Mouse (Mus musculus): ENCODE data around the gene Actn4. TPM values are rescaled to one million over a fixed set of nuclear protein-coding genes. Genes with fewer than 3 reads are reported as not detected.

Actn4 gene
- polyA plus RNA-seq, 1 experiment from 2014 or later, result 319 TPM

GRCm38 (mm10) chr7:28956270-28956669 lies 5.9 kb downstream of the Actn4 start:
- 74% methylated on average over 1 of the region's 1 CpGs for WGBS
- peak overlapping the region; percentile 49; the same call in 1 of the 2 replicates for H3K27ac ChIP-seq

GRCm38 (mm10) chr7:28955295-28955897 lies 6.7 kb downstream of the Actn4 start:
- Histone ChIP-seq H3K36me3 (no peaks in the 10 kb centered on the region), H3K9ac (no peak overlapping the region), H3K4me3 (replicated peaks) (no peak overlapping the region), H3K27ac (peak overlapping the region; percentile 49), H3K4me1 (peaks cover 68% of the 10 kb centered on the region), H3K9me3 (no peaks in the 10 kb centered on the region), H3K27me3 (replicated peaks) (no peaks in the 10 kb centered on the region), H3K4me2 (no peak overlapping the region)
- WGBS, result 51% methylated on average over 5 of the region's 5 CpGs
- ATAC-seq (ENCODE audit: insufficient read depth, low FRiP score, low read depth), result no peak

More at GRCm38 (mm10) chr7:28956270-28956669, 5.9 kb downstream of the Actn4 start:
- Histone ChIP-seq H3K27me3 (replicated peaks) (no peaks in the 10 kb centered on the region), H3K4me2 (no peak overlapping the region), H3K4me1 (peaks cover 69% of the 10 kb centered on the region), H3K9me3 (no peaks in the 10 kb centered on the region), H3K9ac (no peak overlapping the region), H3K4me3 (replicated peaks) (no peak overlapping the region), H3K36me3 (no peaks in the 10 kb centered on the region)
- no peak for ATAC-seq (ENCODE audit: insufficient read depth, low FRiP score, low read depth)

DNA sequence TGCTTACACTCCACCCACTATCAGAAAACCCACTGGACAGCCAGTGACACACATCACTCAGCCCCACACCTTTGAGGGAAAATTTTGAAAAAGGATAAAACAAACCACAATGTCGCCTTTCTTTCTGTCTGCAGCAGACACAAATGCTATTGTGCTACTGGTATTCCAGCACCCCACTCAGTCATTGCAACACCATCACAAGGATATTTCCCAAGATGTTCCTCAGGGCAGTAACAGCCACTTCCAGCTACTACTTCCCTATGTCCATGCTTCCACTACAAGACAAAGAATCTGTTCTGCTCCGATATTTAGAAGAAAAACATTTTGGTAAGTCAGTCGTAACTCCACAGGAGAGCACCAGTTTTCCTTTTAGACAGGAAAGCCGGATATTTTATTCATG lies 7.4 kb downstream of the Actn4 start:
- 78% methylated on average over 4 of the region's 4 CpGs for WGBS
- Histone ChIP-seq H3K4me2 (no peak overlapping the region), H3K36me3 (no peaks in the 10 kb centered on the region), H3K27ac (peak overlapping the region; percentile 49), H3K4me3 (replicated peaks) (no peak overlapping the region), H3K9ac (no peak overlapping the region), H3K27me3 (replicated peaks) (no peaks in the 10 kb centered on the region), H3K4me1 (peaks cover 66% of the 10 kb centered on the region), H3K9me3 (no peaks in the 10 kb centered on the region)
- ATAC-seq (ENCODE audit: insufficient read depth, low FRiP score, low read depth), result no peak

DNA sequence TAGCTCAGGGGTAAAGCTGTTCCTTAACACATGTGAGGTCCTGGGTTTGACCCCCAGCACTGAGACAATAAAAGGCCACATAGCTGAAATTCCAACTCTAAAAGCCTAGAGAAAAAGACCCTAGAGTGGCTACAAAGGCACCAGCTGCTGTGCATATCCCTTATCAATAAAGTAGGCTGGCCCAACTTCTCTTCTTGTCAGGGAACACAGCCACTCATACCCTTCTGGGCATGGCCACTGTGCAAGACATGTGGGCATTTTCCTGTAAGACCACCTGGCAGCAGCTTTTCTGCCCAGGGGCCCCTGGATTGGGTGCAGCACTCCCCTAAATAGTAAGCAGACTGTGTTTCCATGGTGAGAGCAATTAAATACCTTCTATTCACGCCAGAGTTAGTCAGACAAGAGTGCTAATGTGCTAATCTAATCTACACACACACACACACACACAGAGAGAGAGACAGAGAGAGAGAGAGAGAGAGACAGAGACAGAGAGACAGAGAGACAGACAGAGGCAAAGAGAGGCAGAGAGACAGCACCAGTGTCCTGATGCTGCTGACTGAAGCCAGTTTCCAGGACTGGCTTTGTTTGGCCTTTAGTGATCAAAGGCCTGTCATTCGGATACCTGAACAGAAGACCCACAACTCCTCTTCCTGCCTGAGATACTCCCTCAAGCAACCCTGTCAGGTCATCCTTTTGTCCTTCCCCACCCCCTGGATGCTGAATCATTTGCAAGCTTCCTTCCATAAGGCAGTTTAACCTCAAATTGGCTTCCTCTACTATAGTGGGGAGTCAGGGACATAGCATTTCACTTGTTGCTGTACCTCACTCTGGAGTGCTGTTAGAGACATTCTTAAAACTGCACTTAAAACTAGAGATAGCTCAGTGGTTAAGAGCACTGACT lies 8.4 kb downstream of the Actn4 start:
- Histone ChIP-seq H3K36me3 (no peaks in the 10 kb centered on the region), H3K4me3 (replicated peaks) (no peak overlapping the region), H3K27me3 (replicated peaks) (no peaks in the 10 kb centered on the region), H3K9me3 (no peaks in the 10 kb centered on the region), H3K4me1 (peaks cover 65% of the 10 kb centered on the region), H3K4me2 (peak overlapping the region; percentile 19; the same call in 1 of the 2 replicates), H3K27ac (peak overlapping the region; percentile 86), H3K9ac (no peak overlapping the region)
- WGBS, result 13% methylated on average over 2 of the region's 2 CpGs
- peak; percentile 44; the same call in 1 of the 2 replicates for ATAC-seq (ENCODE audit: insufficient read depth, low FRiP score, low read depth)

DNA sequence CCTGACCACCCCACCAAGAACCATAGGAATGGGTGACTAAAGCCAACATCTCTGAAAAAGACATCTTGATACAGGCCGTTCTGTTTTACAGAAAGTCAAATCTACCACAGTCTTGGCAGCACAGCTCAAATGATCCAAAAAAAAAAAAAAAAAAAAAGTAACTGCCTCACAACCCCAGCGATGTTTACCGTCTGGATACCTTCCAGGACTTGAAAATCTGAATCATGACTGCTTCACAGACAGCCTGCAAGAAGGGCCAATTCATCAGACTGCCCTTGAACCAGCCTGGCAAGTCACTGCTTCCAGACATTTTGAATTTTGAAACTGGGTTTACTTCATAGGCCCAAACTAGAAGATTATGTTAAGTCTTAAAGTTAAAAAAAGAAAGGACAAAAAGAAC lies 9.4 kb downstream of the Actn4 start:
- Histone ChIP-seq H3K27me3 (replicated peaks) (no peaks in the 10 kb centered on the region), H3K4me2 (0 out of 2 replicates have a peak overlapping the region, but pooled peaks have one; percentile 19), H3K27ac (peak overlapping the region; percentile 86), H3K4me1 (peaks cover 64% of the 10 kb centered on the region), H3K4me3 (replicated peaks) (no peak overlapping the region), H3K9ac (no peak overlapping the region), H3K9me3 (no peaks in the 10 kb centered on the region), H3K36me3 (no peaks in the 10 kb centered on the region)
- WGBS, result 5% methylated on average over 3 of the region's 3 CpGs
- ATAC-seq (ENCODE audit: insufficient read depth, low FRiP score, low read depth), result no peak

- no peak for ATAC-seq (ENCODE audit: insufficient read depth, low FRiP score, low read depth)
- H3K4me3 ChIP-seq (replicated peaks), result no peak overlapping the region
- H3K27ac ChIP-seq, result no peak overlapping the region
These were observed 10.4 kb downstream of the Actn4 start for GRCm38 (mm10) chr7:28951764-28952163.

DNA sequence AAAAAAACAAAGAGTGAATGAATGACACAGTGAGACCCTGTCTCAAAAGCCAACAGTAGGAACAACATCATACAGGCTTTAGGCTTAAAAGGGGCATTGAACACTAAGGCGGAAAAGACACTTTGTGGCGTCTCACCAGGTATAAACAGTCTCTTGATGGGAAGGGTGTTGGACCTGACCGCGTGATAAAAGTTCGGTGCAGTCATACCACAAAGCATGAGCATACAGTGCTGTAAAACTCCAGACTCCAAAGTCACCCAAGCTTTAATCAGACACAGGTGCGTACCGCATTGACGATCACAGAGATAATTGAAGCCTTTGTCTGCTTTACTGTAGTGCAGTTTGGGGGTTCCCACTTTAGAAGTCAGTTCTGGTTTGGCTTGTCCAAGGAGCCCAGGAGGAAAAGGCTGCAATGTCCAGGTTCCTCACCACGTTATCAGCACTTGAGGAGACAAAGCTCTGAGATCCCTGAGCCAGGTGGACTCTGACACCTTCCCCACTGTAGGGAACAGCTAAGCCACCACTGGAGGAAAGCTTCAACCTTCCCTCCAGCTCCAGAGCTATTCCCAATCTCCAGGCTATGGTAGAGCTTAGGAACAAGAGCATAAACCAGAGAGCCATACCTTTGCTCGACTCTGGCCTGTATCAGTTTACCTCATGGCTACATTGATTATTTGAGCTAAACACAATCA lies 11.6 kb downstream of the Actn4 start:
- Histone ChIP-seq H3K27ac (peak overlapping the region; percentile 64; the same call in 1 of the 2 replicates), H3K4me3 (replicated peaks) (no peak overlapping the region), H3K9me3 (no peaks in the 10 kb centered on the region), H3K36me3 (no peaks in the 10 kb centered on the region), H3K27me3 (replicated peaks) (no peaks in the 10 kb centered on the region), H3K9ac (no peak overlapping the region), H3K4me1 (peaks cover 74% of the 10 kb centered on the region), H3K4me2 (no peak overlapping the region)
- ATAC-seq (ENCODE audit: insufficient read depth, low FRiP score, low read depth), result no peak
- 80% methylated on average over 10 of the region's 10 CpGs for WGBS

More at GRCm38 (mm10) chr7:28951764-28952163, 10.4 kb downstream of the Actn4 start:
- H3K9ac ChIP-seq, result no peak overlapping the region
- whole genome bisulfite sequencing, result 64% methylated on average over 2 of the region's 2 CpGs
- H3K4me1 ChIP-seq, result peaks cover 65% of the 10 kb centered on the region
- H3K27me3 ChIP-seq (replicated peaks), result no peaks in the 10 kb centered on the region
- no peaks in the 10 kb centered on the region for H3K36me3 ChIP-seq
- no peaks in the 10 kb centered on the region for H3K9me3 ChIP-seq
- H3K4me2 ChIP-seq, result no peak overlapping the region

- ATAC-seq (ENCODE audit: insufficient read depth, low FRiP score, low read depth), result no peak
- Histone ChIP-seq H3K4me2 (no peak overlapping the region; the same call in 1 of the 2 replicates), H3K36me3 (no peaks in the 10 kb centered on the region), H3K27ac (peak overlapping the region; percentile 64), H3K9me3 (no peaks in the 10 kb centered on the region), H3K9ac (no peak overlapping the region), H3K4me3 (replicated peaks) (no peak overlapping the region), H3K27me3 (replicated peaks) (no peaks in the 10 kb centered on the region), H3K4me1 (peaks cover 74% of the 10 kb centered on the region)
- WGBS, result 61% methylated on average over 2 of the region's 2 CpGs
These were observed 12.8 kb downstream of the Actn4 start for GRCm38 (mm10) chr7:28949298-28949697.

- WGBS, result 85% methylated on average over 7 of the region's 7 CpGs
- Histone ChIP-seq H3K4me1 (peaks cover 71% of the 10 kb centered on the region), H3K9me3 (no peaks in the 10 kb centered on the region), H3K9ac (no peak overlapping the region), H3K36me3 (no peaks in the 10 kb centered on the region), H3K4me2 (no peak overlapping the region; the same call in 1 of the 2 replicates), H3K27me3 (replicated peaks) (no peaks in the 10 kb centered on the region), H3K4me3 (replicated peaks) (no peak overlapping the region), H3K27ac (peak overlapping the region; percentile 64; the same call in 1 of the 2 replicates)
- ATAC-seq (ENCODE audit: insufficient read depth, low FRiP score, low read depth), result no peak
These were observed 13.4 kb downstream of the Actn4 start for GRCm38 (mm10) chr7:28948746-28949145.

DNA sequence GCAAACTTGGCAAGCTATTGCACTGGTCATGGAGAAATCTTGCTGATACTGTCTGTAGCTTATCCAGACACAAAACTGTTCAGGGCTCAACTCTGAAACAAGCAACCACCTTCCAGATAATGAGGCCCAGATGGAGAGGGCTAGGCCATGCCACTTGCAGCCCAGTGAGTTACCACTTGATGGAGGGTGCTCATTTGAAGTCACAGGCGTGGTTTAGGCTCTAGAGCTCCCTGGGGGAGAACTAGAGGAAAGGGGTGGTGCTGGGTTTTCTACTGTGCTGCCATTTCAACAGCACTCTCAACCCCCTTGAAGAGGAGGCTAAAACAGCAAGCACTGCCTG lies 15.9 kb downstream of the Actn4 start:
- ATAC-seq (ENCODE audit: insufficient read depth, low FRiP score, low read depth), result no peak
- H3K9me3 ChIP-seq, result no peaks in the 10 kb centered on the region
- 31% methylated on average over 1 of the region's 1 CpGs for WGBS
- H3K9ac ChIP-seq, result no peak overlapping the region
- H3K27ac ChIP-seq, result peak overlapping the region; percentile 89
- no peak overlapping the region for H3K4me3 ChIP-seq (replicated peaks)
- H3K4me2 ChIP-seq, result no peak overlapping the region
- no peaks in the 10 kb centered on the region for H3K27me3 ChIP-seq (replicated peaks)
- peaks cover 66% of the 10 kb centered on the region for H3K4me1 ChIP-seq
- H3K36me3 ChIP-seq, result no peaks in the 10 kb centered on the region

- peaks cover 71% of the 10 kb centered on the region for H3K4me1 ChIP-seq
- ATAC-seq (ENCODE audit: insufficient read depth, low FRiP score, low read depth), result peak; percentile 57
- H3K9ac ChIP-seq, result no peak overlapping the region
- H3K36me3 ChIP-seq, result no peaks in the 10 kb centered on the region
- peak overlapping the region; percentile 89 for H3K27ac ChIP-seq
- no peaks in the 10 kb centered on the region for H3K9me3 ChIP-seq
- peak overlapping the region; percentile 24; the same call in 1 of the 2 replicates for H3K4me2 ChIP-seq
- no peaks in the 10 kb centered on the region for H3K27me3 ChIP-seq (replicated peaks)
- WGBS, result 22% methylated on average over 10 of the region's 10 CpGs
- no peak overlapping the region for H3K4me3 ChIP-seq (replicated peaks)
These were observed 16.5 kb downstream of the Actn4 start for GRCm38 (mm10) chr7:28945416-28946270.

Data from stomach, embryonic 15.5 days (tissue).